Mouse (Mus musculus) CH12F3 (cell line): Measurements from ENCODE around the gene Gpr65.
"Not testable (repeated sequence)": the region's sequence is repeated elsewhere in the genome, so short reads cannot be mapped to it uniquely, and the experiment has no call there.

Source experiments
- in situ Hi-C: fragments of 300-500 bp; cut with MboI; formaldehyde crosslinking; loops from 2 replicates; pipeline ENCODE4 v1.14.3; 2020; ENCODE audit warnings: low sequenced_read_pairs

The Gpr65 gene

DNA sequence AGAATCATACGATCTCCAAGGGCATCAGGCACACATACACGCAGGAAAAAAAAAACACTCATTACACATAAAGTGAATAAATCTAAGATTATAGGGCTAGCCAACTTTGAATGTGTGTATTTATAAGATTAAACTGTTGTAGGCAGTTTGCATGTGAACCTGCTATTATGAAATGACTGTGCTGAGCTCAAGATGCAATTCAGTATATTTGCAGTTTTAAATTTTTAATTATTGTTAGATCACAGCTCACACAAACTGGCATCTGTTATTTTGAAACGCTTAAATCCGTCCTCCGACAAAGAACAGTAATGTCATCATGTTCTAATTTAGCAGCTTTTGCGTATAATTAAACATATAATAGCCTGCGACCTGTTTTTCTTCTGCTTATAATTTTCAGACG lies 12.6 kb downstream of the Gpr65 start:
- in situ Hi-C loops: loop anchor here (25.0 kb wide), 1 partner anchor 331 kb away; no protein-coding TSS in a partner anchor

DNA sequence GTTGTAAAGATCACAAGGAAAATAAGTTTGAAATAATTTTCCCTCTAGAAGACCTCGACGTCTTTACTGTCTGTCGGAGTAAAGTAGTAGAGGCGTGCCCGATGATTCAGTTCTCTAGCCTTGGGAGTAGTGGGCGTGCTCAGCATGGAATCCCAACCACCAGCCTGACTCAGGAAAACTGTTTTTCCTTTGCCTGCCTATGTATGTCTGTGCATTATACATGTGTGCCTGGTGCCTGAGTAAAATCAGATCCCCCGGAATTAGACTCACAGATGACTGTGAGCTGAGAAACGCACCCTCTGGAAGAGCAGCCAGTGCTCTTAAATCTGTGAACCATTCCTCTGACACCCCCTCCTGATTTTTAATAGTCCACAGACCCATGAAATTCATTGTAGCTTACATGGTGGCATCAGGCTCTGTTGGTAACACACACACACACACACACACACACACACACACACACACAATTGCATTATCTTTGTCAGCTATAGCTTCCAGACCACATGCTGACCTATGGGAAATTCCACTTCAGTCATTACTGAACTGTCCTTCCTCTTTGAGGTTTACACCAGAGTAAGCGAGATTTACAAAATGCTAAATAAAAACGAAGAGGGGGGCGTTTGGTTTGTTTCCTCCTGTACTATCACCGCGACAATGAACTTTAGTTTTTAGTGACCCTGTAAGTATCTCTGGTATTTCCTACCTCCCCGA lies 14.5 kb downstream of the Gpr65 start:
- in situ Hi-C loops: loop anchor here (25.0 kb wide), 1 partner anchor 329 kb away; no protein-coding TSS in a partner anchor

DNA sequence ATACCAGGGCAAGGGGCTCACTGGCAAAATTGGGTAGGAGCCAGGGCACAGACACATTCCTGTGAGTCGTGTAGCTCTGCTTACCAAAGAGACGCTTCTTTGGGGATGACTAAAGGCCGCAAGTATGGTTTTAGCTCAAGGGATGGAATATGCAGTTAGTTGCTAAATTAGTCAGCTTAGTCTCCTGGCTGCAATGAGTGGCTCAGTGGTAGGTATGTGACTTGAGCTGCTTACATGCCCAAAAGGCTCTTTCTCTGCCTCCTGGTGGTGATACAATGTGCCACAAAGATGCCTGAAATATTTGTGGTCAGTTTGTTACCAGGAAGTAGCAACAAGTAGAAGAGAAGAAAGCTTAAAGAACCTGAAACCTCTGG lies 15.0 kb downstream of the Gpr65 start:
- in situ Hi-C loops: loop anchor here (25.0 kb wide), 1 partner anchor 329 kb away; no protein-coding TSS in a partner anchor

DNA sequence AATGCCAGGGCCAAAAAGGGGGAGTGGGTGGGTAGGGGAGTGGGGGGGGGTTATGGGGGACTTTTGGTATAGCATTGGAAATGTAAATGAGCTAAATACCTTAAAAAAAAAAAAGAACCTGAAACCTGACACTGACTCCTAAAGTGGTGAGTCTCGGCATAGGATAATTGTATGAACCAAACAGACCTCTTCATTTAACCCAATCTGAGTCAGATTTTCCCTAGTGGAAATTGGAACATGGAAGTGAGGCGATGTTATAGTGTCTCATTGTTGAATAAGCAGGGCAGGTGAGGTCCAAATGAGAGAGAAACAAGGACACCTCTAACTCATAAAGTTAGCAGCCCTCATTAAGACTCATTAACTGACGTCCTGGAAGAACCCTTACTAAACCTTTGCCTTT lies 16.0 kb downstream of the Gpr65 start:
- in situ Hi-C loops: loop anchor here (25.0 kb wide), 1 partner anchor 328 kb away; no protein-coding TSS in a partner anchor

DNA sequence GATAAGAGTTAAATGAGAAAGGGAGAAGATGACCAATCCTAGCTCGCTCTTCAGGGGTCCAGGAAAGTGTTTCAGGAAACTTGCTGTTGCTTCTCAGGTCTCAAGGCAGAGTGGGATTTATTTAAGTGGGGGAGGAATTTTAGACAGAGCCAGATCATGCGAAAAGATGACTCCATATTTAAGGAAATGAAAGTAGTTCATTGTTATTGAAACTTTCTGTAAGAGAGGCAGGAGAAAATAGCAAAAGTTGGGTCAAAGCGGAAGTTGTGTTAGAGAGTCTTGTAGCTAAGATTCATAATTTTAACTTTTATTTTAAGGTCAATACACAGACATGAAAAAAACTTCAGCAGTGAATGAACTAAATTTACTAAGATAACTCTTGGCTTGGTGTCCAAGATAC lies 22.0 kb downstream of the Gpr65 start:
- in situ Hi-C loops: loop anchor here (25.0 kb wide), 1 partner anchor 322 kb away; no protein-coding TSS in a partner anchor

DNA sequence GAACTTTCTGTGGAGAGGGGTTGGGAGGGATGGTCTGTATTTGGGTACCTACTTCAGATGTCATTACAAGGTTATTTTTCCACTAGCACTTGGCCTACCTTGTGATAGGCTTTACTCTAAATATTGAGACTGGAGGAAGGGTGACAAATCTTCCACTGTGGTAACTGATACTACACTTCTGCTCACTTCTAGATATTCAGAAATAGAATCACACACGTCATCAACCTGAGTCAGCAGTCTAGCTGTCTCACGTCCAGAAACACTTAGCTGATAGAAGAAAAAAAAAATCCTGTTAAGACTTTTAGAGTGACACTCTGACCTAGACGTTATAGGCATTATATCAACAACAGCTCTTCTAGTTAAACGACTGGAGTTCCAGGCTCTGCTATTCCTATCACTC lies 23.8 kb downstream of the Gpr65 start:
- in situ Hi-C loops: loop anchor here (25.0 kb wide), 1 partner anchor 320 kb away; no protein-coding TSS in a partner anchor

DNA sequence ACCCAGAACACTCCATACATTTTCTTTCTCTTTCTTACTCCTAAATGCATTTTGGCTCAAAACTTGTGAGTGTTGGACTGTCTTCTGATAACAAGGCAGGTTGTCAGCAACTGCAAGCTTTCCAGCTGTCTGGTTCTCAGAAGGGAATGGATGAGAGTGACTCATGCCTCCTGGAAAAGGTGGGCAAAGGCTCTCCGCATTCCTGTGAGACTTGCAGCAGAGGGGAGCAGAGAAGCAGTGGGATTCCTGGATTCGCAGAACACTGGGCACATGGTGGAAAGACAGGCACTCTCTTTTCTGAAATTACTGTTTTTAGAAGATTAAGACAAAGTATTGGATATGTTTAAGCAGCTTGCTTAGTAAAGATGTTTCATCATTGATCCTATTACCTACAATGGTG lies 25.8 kb downstream of the Gpr65 start:
- in situ Hi-C loops: loop anchor here (25.0 kb wide), 1 partner anchor 318 kb away; no protein-coding TSS in a partner anchor

DNA sequence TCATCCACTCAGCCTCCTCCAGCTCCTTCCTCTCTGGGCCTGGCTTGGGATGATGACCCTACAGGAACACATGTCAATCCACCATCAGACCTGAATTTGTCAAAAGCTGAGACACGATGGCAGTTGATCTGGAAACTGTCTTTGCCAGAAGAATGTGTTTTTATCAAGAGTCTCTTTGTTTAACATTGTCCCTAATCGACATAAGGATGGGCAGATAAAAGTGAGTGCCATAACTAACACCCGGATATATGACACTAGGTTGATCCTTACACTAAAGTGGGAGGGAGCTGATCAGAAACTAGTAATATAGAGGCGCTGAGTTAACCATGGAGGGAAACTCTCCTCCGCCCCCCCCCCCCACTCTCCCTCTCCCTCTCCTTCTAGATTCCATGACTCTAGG lies 33.5 kb downstream of the Gpr65 start:
- in situ Hi-C loops: no loop called here

DNA sequence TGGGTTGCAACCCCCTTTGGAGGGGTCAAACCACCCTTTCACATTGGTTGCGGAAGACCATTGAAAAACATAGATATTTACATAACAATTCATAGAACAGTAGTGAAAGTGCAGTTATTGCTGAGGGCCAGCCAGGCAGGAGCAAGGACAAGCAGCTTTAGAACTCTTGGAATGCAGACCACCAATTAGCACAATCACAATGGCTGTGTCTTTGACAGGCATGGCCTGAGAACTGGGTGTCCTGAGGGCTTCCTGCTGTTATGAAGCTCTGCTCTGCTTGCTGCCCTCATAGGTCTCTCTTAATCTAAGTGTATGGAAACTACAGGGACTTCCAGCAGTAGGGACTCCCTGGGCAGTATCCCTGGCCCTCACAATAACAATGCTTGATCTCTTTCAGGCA lies 34.6 kb downstream of the Gpr65 start:
- in situ Hi-C loops: no loop called here

DNA sequence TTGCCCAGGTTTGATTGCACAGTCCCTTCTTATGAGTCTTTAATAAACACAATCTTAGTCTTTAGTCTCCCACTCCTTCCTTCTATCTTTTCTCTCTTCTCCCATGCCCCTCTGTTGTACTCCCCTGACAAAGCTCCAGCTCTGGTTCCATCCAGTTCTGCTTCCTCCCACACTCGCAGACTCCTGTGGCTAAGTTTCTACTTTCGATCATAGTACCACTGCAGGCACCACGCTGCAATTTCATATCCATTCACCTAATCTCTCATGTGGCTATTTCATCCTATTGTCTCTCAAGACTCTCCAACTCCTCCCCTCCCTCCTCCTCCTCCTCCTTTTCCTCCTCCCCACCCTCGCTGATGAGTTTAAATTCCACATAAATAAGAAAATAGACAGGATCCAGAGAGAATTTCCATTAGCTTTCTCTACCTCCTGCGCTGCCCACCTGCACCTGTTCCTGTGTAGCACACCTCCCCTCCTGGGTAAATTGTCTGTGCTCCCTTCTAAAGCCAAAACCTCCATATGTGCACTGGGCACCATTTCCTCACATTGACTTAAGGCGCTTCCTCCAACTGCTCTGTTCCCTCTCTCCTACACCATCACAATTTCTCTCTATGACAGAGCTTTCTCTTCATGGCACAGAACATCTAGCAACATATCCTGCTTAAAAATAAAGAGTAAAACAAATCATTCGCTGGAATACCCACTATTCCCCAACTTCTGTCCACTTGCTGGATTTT lies 38.9 kb downstream of the Gpr65 start:
- in situ Hi-C loops: no loop called here

DNA sequence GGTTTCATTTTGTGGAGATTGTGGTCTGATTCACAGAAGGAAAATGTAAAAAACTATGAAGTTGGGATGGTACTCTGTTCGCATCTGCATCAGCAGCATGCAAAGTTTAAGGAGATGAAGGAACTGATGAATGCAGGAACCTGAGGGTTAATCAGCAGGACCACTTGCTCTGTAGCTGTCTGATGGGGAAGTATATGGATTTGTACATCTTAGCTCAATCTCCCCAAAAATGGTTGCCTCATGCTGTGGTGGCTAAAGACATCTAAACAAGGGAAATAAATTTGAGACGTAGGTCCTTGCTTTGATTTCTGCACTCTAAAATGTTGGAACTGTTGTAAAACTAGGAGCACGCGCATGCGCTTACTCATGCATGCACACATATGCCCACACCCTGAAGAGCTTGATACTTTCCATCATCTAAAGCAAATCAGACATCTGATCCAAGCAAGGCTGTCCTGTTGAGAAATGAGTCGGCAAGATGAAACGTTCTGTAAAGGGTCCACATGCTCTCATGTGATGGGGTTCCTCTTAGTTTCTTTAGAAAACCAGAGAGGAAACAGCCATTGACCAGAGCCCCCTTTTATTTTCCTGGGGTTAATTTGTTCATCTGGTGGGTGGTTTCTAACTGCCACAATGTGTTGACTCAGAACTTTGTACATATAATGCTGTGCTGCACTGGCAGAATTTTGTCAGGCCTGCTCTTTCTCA lies 43.1 kb downstream of the Gpr65 start:
- in situ Hi-C loops: no loop called here

DNA sequence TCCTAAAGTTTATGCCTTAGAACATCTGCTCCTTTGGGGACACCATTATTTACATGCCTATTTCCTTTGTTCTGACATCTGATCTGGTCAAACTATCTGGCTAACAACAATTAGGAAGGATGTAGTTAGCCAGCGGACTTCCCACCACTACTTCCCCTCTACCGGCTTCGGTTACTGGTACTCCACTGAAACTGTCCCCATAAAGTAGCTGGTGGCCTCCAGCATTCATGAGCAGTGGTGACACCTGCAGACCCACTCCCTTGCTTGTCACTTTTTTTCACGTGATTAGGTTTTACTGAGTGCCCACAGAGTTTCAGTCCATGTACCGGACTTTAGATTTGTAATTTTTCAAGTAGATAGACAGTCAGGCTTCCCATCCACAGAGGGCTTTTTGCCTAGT lies 47.5 kb downstream of the Gpr65 start:
- in situ Hi-C loops: no loop called here

DNA sequence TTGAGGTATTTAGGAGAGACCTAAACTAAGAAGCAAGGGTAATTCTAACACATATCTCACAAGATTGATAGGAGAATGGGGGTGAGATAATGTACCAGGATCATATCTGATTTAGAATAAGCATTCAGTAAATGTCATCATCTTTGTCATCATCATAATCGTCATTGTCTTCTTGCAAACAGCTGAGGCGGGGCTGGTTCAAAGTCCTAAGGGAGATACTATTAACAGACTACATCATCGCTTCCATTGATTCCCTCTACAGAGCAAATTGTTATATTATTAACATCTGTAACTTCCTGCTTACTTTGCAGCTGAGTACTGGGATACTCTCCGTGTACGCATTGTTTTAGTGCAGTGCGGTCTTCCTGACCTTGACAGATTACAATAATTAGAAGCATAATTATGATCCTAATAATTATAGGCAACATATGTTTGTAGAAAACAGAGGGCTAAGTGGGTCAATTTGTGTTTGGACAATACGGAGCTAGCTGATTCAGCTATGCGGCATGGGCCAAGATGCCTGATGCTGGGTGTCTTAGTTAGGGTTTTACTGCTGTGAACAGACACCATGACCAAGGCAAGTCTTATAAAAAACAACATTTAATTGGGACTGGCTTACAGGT lies 49.4 kb downstream of the Gpr65 start:
- in situ Hi-C loops: no loop called here

DNA sequence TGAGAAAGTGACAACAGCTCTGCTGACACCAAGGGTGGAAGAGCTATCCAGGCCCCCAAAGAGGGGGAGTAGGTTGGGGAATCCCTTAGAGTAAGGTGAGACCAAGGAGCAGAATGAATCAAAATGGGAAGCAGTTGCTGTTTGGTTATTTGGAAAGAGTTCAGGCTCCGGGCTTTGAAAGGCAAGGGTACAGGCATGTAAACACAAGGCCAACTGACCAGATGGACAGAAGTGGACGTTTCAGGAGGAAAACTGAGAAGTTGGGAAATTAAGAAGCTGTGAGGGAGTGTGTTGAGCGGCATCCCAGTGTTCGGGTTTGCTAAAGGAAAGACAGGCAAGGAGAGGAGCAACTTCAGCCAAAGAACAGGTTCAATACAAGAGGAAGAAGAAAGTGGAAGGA lies 54.0 kb downstream of the Gpr65 start:
- in situ Hi-C loops: no loop called here

DNA sequence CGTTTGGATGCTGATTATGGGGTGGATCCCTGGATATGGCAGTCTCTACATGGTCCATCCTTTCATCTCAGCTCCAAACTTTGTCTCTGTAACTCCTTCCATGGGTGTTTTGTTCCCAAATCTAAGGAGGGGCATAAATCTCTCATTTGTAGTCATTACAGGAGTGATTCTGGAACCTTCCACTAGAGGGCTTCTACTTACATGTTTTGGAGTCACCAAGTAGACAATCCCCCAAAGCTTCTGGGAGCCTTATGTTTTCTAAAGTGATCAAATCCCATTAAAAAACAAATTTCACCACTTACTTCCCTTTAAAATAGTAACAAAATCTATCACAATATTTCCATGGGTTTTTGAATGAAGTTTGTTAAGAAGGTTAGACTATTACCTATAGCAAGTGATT lies 55.7 kb downstream of the Gpr65 start:
- in situ Hi-C loops: not testable (repeated sequence)
